ENCODE assay signal across 14 mouse cellular contexts in genomic region chr13:100071473-100071872, GRCm38 (mm10).
"Had no signal": no experiment of that assay in that cellular context is flagged by ENCODE, and none has a peak within 500 bp of the region (broad histone marks: within the 10 kb centered on the region; RNA-seq: fewer than 3 reads in every experiment).

No protein-coding gene starts in this region.

- DNase-seq: lung, adult 2 months; lung, postnatal 14 days; lung, postnatal 4 days; midbrain, embryonic 14.5 days; retina, postnatal 1 day; right cerebral cortex, adult 18-20 months; right cerebral cortex, postnatal 25 days; right cerebral cortex, postnatal 4 days; spleen, adult 18-20 months; thymus, adult 2 months; thymus, postnatal 25 days; thymus, postnatal 4 days had no signal

- ATAC-seq: lung, postnatal 0 days; midbrain, embryonic 16.5 days had no signal
